Mouse (Mus musculus): ENCODE results near the gene Hk2. TPM values are rescaled to one million over a fixed set of nuclear protein-coding genes. Genes with fewer than 3 reads are reported as not detected.
A peak's percentile ranks its signal among the peaks of the same experiment; 100 is the strongest.

Hk2 gene
- polyA plus RNA-seq (2015; fragmentation: Nextera tagmentation; extraction: Ambion mirVana), result 3.7 TPM in 2 replicates

- H3K27ac ChIP-seq, result no peak within 1 kb of the TSS
Observed at GRCm38 (mm10) chr6:82774321-82774764, at the start of gene Hk2. Hk2 (minus strand) TSS chr6:82774454.

GRCm38 (mm10) chr6:82821758-82822253 lies 47.6 kb upstream of the Hk2 start:
- Histone ChIP-seq H3K9me3 (no peaks in the 10 kb centered on the region), H3K9ac (no peak overlapping the region), H3K27me3 (no peaks in the 10 kb centered on the region), H3K4me3 (no peak overlapping the region), H3K36me3 (no peaks in the 10 kb centered on the region), H3K4me2 (no peak overlapping the region), H3K27ac (no peak overlapping the region), H3K4me1 (replicated peaks) (no peaks in the 10 kb centered on the region)
- no peak for ATAC-seq (ENCODE audit: low FRiP score)
- WGBS, result 63% methylated on average over 4 of the region's 4 CpGs

More at GRCm38 (mm10) chr6:82774321-82774764, at the start of gene Hk2:
- Histone ChIP-seq H3K27me3 (peaks cover 37% of the 10 kb centered on the region), H3K36me3 (no peaks in the 10 kb centered on the region), H3K9me3 (no peaks in the 10 kb centered on the region), H3K4me2 (peak within 1 kb of the TSS; percentile 92), H3K4me1 (replicated peaks) (peaks cover 33% of the 10 kb centered on the region), H3K9ac (peak within 1 kb of the TSS; percentile 69), H3K4me3 (peak within 1 kb of the TSS; percentile 50)
- ATAC-seq (ENCODE audit: low FRiP score), result peak; percentile 96
- under 1% methylated on average over 39 of the region's 39 CpGs for WGBS

GRCm38 (mm10) chr6:82820716-82821115 lies 46.5 kb upstream of the Hk2 start:
- H3K27me3 ChIP-seq, result no peaks in the 10 kb centered on the region
- H3K4me3 ChIP-seq, result no peak overlapping the region
- H3K36me3 ChIP-seq, result no peaks in the 10 kb centered on the region
- no peak overlapping the region for H3K9ac ChIP-seq
- WGBS, result 75% methylated on average over 3 of the region's 3 CpGs
- no peaks in the 10 kb centered on the region for H3K9me3 ChIP-seq
- H3K27ac ChIP-seq, result no peak overlapping the region
- no peak for ATAC-seq (ENCODE audit: low FRiP score)
- H3K4me1 ChIP-seq (replicated peaks), result no peaks in the 10 kb centered on the region
- no peak overlapping the region for H3K4me2 ChIP-seq

GRCm38 (mm10) chr6:82814821-82815220 lies 40.6 kb upstream of the Hk2 start:
- WGBS, result 81% methylated on average over 4 of the region's 4 CpGs
- Histone ChIP-seq H3K36me3 (no peaks in the 10 kb centered on the region), H3K4me2 (no peak overlapping the region), H3K9me3 (no peaks in the 10 kb centered on the region), H3K4me1 (replicated peaks) (no peaks in the 10 kb centered on the region), H3K27ac (no peak overlapping the region), H3K4me3 (no peak overlapping the region), H3K9ac (no peak overlapping the region), H3K27me3 (no peaks in the 10 kb centered on the region)
- no peak for ATAC-seq (ENCODE audit: low FRiP score)

- WGBS, result 85% methylated on average over 7 of the region's 7 CpGs
Observed at GRCm38 (mm10) chr6:82807984-82808700, 33.9 kb upstream of the Hk2 start.

GRCm38 (mm10) chr6:82806971-82807370 lies 32.7 kb upstream of the Hk2 start:
- H3K9me3 ChIP-seq, result no peaks in the 10 kb centered on the region
- no peak overlapping the region for H3K4me2 ChIP-seq
- no peak overlapping the region for H3K27ac ChIP-seq
- WGBS, result 83% methylated on average over 3 of the region's 3 CpGs
- no peak overlapping the region for H3K4me3 ChIP-seq
- ATAC-seq (ENCODE audit: low FRiP score), result no peak
- H3K27me3 ChIP-seq, result no peaks in the 10 kb centered on the region
- no peaks in the 10 kb centered on the region for H3K4me1 ChIP-seq (replicated peaks)
- no peaks in the 10 kb centered on the region for H3K36me3 ChIP-seq
- H3K9ac ChIP-seq, result no peak overlapping the region

More at GRCm38 (mm10) chr6:82807984-82808700, 33.9 kb upstream of the Hk2 start:
- H3K4me3 ChIP-seq, result no peak overlapping the region
- H3K9ac ChIP-seq, result no peak overlapping the region
- H3K36me3 ChIP-seq, result no peaks in the 10 kb centered on the region
- no peaks in the 10 kb centered on the region for H3K9me3 ChIP-seq
- no peaks in the 10 kb centered on the region for H3K27me3 ChIP-seq
- H3K4me2 ChIP-seq, result no peak overlapping the region
- H3K27ac ChIP-seq, result no peak overlapping the region
- H3K4me1 ChIP-seq (replicated peaks), result no peaks in the 10 kb centered on the region
- no peak for ATAC-seq (ENCODE audit: low FRiP score)

- ATAC-seq (ENCODE audit: low FRiP score), result no peak
Observed at GRCm38 (mm10) chr6:82806503-82806902, 32.2 kb upstream of the Hk2 start.

GRCm38 (mm10) chr6:82805894-82806293 lies 31.6 kb upstream of the Hk2 start:
- Histone ChIP-seq H3K36me3 (no peaks in the 10 kb centered on the region), H3K4me1 (replicated peaks) (no peaks in the 10 kb centered on the region), H3K27ac (no peak overlapping the region), H3K9me3 (no peaks in the 10 kb centered on the region), H3K4me2 (no peak overlapping the region), H3K27me3 (no peaks in the 10 kb centered on the region), H3K4me3 (no peak overlapping the region), H3K9ac (no peak overlapping the region)
- no peak for ATAC-seq (ENCODE audit: low FRiP score)
- WGBS, result 86% methylated on average over 3 of the region's 3 CpGs

More at GRCm38 (mm10) chr6:82806503-82806902, 32.2 kb upstream of the Hk2 start:
- WGBS, result 86% methylated on average over 6 of the region's 6 CpGs
- H3K4me2 ChIP-seq, result no peak overlapping the region
- H3K9ac ChIP-seq, result no peak overlapping the region
- H3K27ac ChIP-seq, result no peak overlapping the region
- no peaks in the 10 kb centered on the region for H3K27me3 ChIP-seq
- H3K4me1 ChIP-seq (replicated peaks), result no peaks in the 10 kb centered on the region
- no peaks in the 10 kb centered on the region for H3K9me3 ChIP-seq
- no peaks in the 10 kb centered on the region for H3K36me3 ChIP-seq
- no peak overlapping the region for H3K4me3 ChIP-seq

- H3K4me2 ChIP-seq, result no peak overlapping the region
- no peak overlapping the region for H3K4me3 ChIP-seq
- no peaks in the 10 kb centered on the region for H3K27me3 ChIP-seq
- H3K4me1 ChIP-seq (replicated peaks), result no peaks in the 10 kb centered on the region
- no peaks in the 10 kb centered on the region for H3K36me3 ChIP-seq
- H3K9me3 ChIP-seq, result no peaks in the 10 kb centered on the region
- H3K9ac ChIP-seq, result no peak overlapping the region
- H3K27ac ChIP-seq, result no peak overlapping the region
- ATAC-seq (ENCODE audit: low FRiP score), result no peak
- 84% methylated on average over 3 of the region's 3 CpGs for WGBS
Observed at GRCm38 (mm10) chr6:82804984-82805383, 30.7 kb upstream of the Hk2 start.

GRCm38 (mm10) chr6:82798202-82798737 lies 24.0 kb upstream of the Hk2 start:
- Histone ChIP-seq H3K9ac (no peak overlapping the region), H3K9me3 (no peaks in the 10 kb centered on the region), H3K4me3 (no peak overlapping the region), H3K27ac (no peak overlapping the region), H3K36me3 (no peaks in the 10 kb centered on the region), H3K27me3 (no peaks in the 10 kb centered on the region), H3K4me2 (no peak overlapping the region), H3K4me1 (replicated peaks) (no peaks in the 10 kb centered on the region)
- 75% methylated on average over 3 of the region's 3 CpGs for WGBS
- ATAC-seq (ENCODE audit: low FRiP score), result no peak

GRCm38 (mm10) chr6:82797300-82797839 lies 23.1 kb upstream of the Hk2 start:
- ATAC-seq (ENCODE audit: low FRiP score), result no peak
- Histone ChIP-seq H3K27me3 (no peaks in the 10 kb centered on the region), H3K9ac (no peak overlapping the region), H3K27ac (no peak overlapping the region), H3K4me3 (no peak overlapping the region), H3K4me1 (replicated peaks) (no peaks in the 10 kb centered on the region), H3K36me3 (no peaks in the 10 kb centered on the region), H3K4me2 (no peak overlapping the region), H3K9me3 (no peaks in the 10 kb centered on the region)
- WGBS, result 66% methylated on average over 5 of the region's 5 CpGs

GRCm38 (mm10) chr6:82790864-82791263 lies 16.6 kb upstream of the Hk2 start:
- Histone ChIP-seq H3K27me3 (no peaks in the 10 kb centered on the region), H3K36me3 (no peaks in the 10 kb centered on the region), H3K4me3 (no peak overlapping the region), H3K4me2 (no peak overlapping the region), H3K27ac (no peak overlapping the region), H3K4me1 (replicated peaks) (no peaks in the 10 kb centered on the region), H3K9ac (no peak overlapping the region), H3K9me3 (no peaks in the 10 kb centered on the region)
- no peak for ATAC-seq (ENCODE audit: low FRiP score)
- 84% methylated on average over 2 of the region's 2 CpGs for WGBS
